ENCODE assay signal across 43 mouse cellular contexts in genomic region chr9:75368779-75369178, GRCm38 (mm10). TPM values are rescaled to one million over a fixed set of nuclear protein-coding genes. Genes with fewer than 3 reads are reported as not detected.
"Had no signal": no experiment of that assay in that cellular context is flagged by ENCODE, and none has a peak within 500 bp of the region (broad histone marks: within the 10 kb centered on the region; RNA-seq: fewer than 3 reads in every experiment).

No protein-coding gene starts in this region.

- DNase-seq: left cerebral cortex, postnatal 4 days; liver, embryonic 13.5 days; liver, postnatal 0 days; lung, adult 18-20 months; lung, adult 2 months; lung, embryonic 14.5 days; lung, postnatal 10 days; lung, postnatal 14 days; lung, postnatal 36 days; lung, postnatal 4 days; midbrain, embryonic 14.5 days had no signal

- H3K9ac ChIP-seq: limb, embryonic 12.5 days; limb, embryonic 13.5 days; limb, embryonic 15.5 days; liver, embryonic 12.5 days; liver, embryonic 13.5 days; liver, embryonic 14.5 days; liver, embryonic 15.5 days; liver, postnatal 0 days; lung, embryonic 14.5 days; lung, embryonic 15.5 days; midbrain, embryonic 12.5 days; midbrain, embryonic 13.5 days; midbrain, embryonic 15.5 days; neural tube, embryonic 12.5 days had no signal

- H3K4me1 ChIP-seq: limb, embryonic 10.5 days; limb, embryonic 12.5 days; limb, embryonic 13.5 days; limb, embryonic 15.5 days; liver, embryonic 12.5 days; liver, embryonic 13.5 days; liver, embryonic 15.5 days; lung, embryonic 15.5 days; midbrain, embryonic 10.5 days; midbrain, embryonic 12.5 days; midbrain, embryonic 13.5 days; midbrain, embryonic 15.5 days; neural tube, embryonic 12.5 days had no signal

- H3K36me3 ChIP-seq: limb, embryonic 10.5 days; limb, embryonic 12.5 days; limb, embryonic 13.5 days; limb, embryonic 15.5 days; liver, embryonic 12.5 days; liver, embryonic 13.5 days; liver, embryonic 15.5 days; lung, embryonic 15.5 days; midbrain, embryonic 10.5 days; midbrain, embryonic 12.5 days; midbrain, embryonic 13.5 days; midbrain, embryonic 15.5 days; neural tube, embryonic 12.5 days had no signal

- H3K4me3 ChIP-seq: left cerebral cortex, adult 2 months; limb, embryonic 10.5 days; limb, embryonic 12.5 days; limb, embryonic 13.5 days; limb, embryonic 15.5 days; liver, embryonic 12.5 days; liver, embryonic 13.5 days; liver, embryonic 15.5 days; lung, embryonic 15.5 days; megakaryocyte, embryonic 14.5 days; midbrain, embryonic 10.5 days; midbrain, embryonic 12.5 days; midbrain, embryonic 13.5 days; midbrain, embryonic 15.5 days; neural tube, embryonic 12.5 days had no signal

- ATAC-seq: liver, embryonic 12.5 days; liver, postnatal 0 days; lung, postnatal 0 days; midbrain, embryonic 13.5 days; midbrain, embryonic 15.5 days; midbrain, embryonic 16.5 days had no signal

- H3K4me2 ChIP-seq: limb, embryonic 12.5 days; limb, embryonic 13.5 days; limb, embryonic 15.5 days; liver, embryonic 11.5 days; liver, embryonic 12.5 days; liver, embryonic 13.5 days; liver, embryonic 15.5 days; lung, embryonic 14.5 days; lung, embryonic 15.5 days; midbrain, embryonic 11.5 days; midbrain, embryonic 12.5 days; midbrain, embryonic 13.5 days; midbrain, embryonic 15.5 days; neural tube, embryonic 12.5 days had no signal

- H3K9me3 ChIP-seq: limb, embryonic 10.5 days; limb, embryonic 13.5 days; limb, embryonic 15.5 days; liver, embryonic 12.5 days; liver, embryonic 13.5 days; liver, embryonic 15.5 days; lung, embryonic 15.5 days; midbrain, embryonic 13.5 days; midbrain, embryonic 15.5 days had no signal

- H3K27ac ChIP-seq: left cerebral cortex, adult 2 months; limb, embryonic 10.5 days; limb, embryonic 12.5 days; limb, embryonic 13.5 days; limb, embryonic 15.5 days; liver, embryonic 12.5 days; liver, embryonic 13.5 days; liver, embryonic 14.5 days; liver, embryonic 15.5 days; lung, embryonic 15.5 days; midbrain, embryonic 10.5 days; midbrain, embryonic 12.5 days; midbrain, embryonic 13.5 days; midbrain, embryonic 15.5 days; neural tube, embryonic 12.5 days had no signal

- H3K27me3 ChIP-seq: limb, embryonic 12.5 days; limb, embryonic 13.5 days; limb, embryonic 15.5 days; liver, embryonic 12.5 days; liver, embryonic 13.5 days; liver, embryonic 15.5 days; lung, embryonic 15.5 days; midbrain, embryonic 12.5 days; midbrain, embryonic 13.5 days; midbrain, embryonic 15.5 days; neural tube, embryonic 12.5 days had no signal

RNA-seq across cellular contexts. Expression of gene Bcl2l10, which starts 21.2 kb away (rescaled TPM):
- total RNA-seq: left cerebral cortex, adult 2 months; left cerebral cortex, postnatal 25 days; left cerebral cortex, postnatal 36 days; liver, adult 2 months; megakaryocyte progenitor cell, adult 5-6 weeks; megakaryocyte, adult 5-6 weeks; megakaryocyte-erythroid progenitor cell, adult 5-6 weeks; midbrain, postnatal 0 days; monocyte, adult 5-6 weeks had no signal
- polyA plus RNA-seq: limb, embryonic 10.5 days; limb, embryonic 11.5 days; limb, embryonic 12.5 days; limb, embryonic 13.5 days; limb, embryonic 14.5 days; limb, embryonic 15.5 days; liver, adult 2 months; liver, embryonic 11.5 days; liver, embryonic 12.5 days; liver, embryonic 13.5 days; liver, embryonic 14.5 days; liver, embryonic 15.5 days; liver, embryonic 16.5 days; liver, postnatal 0 days; lung, embryonic 14.5 days; lung, embryonic 15.5 days; lung, embryonic 16.5 days; midbrain, embryonic 10.5 days; midbrain, embryonic 11.5 days; midbrain, embryonic 12.5 days; midbrain, embryonic 13.5 days; midbrain, embryonic 14.5 days; midbrain, embryonic 15.5 days; midbrain, embryonic 16.5 days; midbrain, postnatal 0 days; neural tube, embryonic 11.5 days; neural tube, embryonic 12.5 days had no signal
